Mouse (Mus musculus) MEL (cell line): ENCODE results near the gene Eif2b1. TPM values are rescaled to one million over a fixed set of nuclear protein-coding genes. Genes with fewer than 3 reads are reported as not detected.

Source experiments
- DNase-seq: peaks from one replicate; pipeline ENCODE4 v3.0.0; 2011; ENCODE audit warnings: low read depth, low spot score
- H3K27ac ChIP-seq: 2 replicates; pipeline ENCODE4 v1.5.1; 2012; ENCODE audit warnings: low read depth, mild to moderate bottlenecking, control low read depth, low read length, moderate library complexity; ENCODE audit not compliant: control insufficient read depth
- H3K27me3 ChIP-seq, 2 experiments: fragments of 150-350 bp in 1 of 2; sonication (generic) in 1 of 2; 2 replicates each; pipeline ENCODE4 v1.6.1; 2012; ENCODE audit warnings: low read length in 2 of 2, mild to moderate bottlenecking in 2 of 2, improper control_type of control experiment in 1 of 2, moderate library complexity in 1 of 2; ENCODE audit not compliant: insufficient read depth in 2 of 2, control insufficient read depth in 1 of 2
- H3K36me3 ChIP-seq, 2 experiments: 2 replicates each; pipeline ENCODE4 v1.6.1; 2012 to 2014; ENCODE audit warnings: low read length in 2 of 2, improper control_type of control experiment in 1 of 2, inconsistent platforms in 1 of 2, mild to moderate bottlenecking in 1 of 2; ENCODE audit not compliant: insufficient read depth in 2 of 2, control insufficient read depth in 1 of 2
- H3K4me1 ChIP-seq, 2 experiments: fragments of 150-350 bp in 1 of 2; sonication (generic) in 1 of 2; 2 replicates each; pipeline ENCODE4 v1.6.1; 2012; ENCODE audit warnings: low read length in 2 of 2, improper control_type of control experiment in 1 of 2, mild to moderate bottlenecking in 1 of 2; ENCODE audit not compliant: insufficient read depth in 2 of 2, control insufficient read depth in 1 of 2
- H3K4me3 ChIP-seq, 2 experiments: fragments of 150-350 bp in 1 of 2; sonication (generic) in 1 of 2; 2 replicates each; pipeline ENCODE4 v1.5.1; 2012; ENCODE audit warnings: low read depth in 2 of 2, low read length in 2 of 2, mild to moderate bottlenecking in 2 of 2, moderate library complexity in 2 of 2, control low read depth in 1 of 2, improper control_type of control experiment in 1 of 2; ENCODE audit not compliant: control insufficient read depth in 1 of 2, insufficient read depth in 1 of 2
- H3K79me2 ChIP-seq: 2 replicates; pipeline ENCODE4 v1.6.1; 2012; ENCODE audit warnings: mild to moderate bottlenecking, low read length, moderate library complexity; ENCODE audit not compliant: control insufficient read depth, poor library complexity, insufficient read depth
- H3K9ac ChIP-seq: 2 replicates; pipeline ENCODE4 v1.6.1; 2012; ENCODE audit warnings: low read depth, mild to moderate bottlenecking, control low read depth, low read length, moderate library complexity; ENCODE audit not compliant: control insufficient read depth, poor library complexity, severe bottlenecking
- H3K9me3 ChIP-seq: fragments of 150-350 bp; sonication (generic); replicated peaks from 2 replicates; pipeline ENCODE4 v1.6.1; 2012; ENCODE audit warnings: mild to moderate bottlenecking, low read length, improper control_type of control experiment, moderate library complexity; ENCODE audit not compliant: insufficient read depth
- GATA1 ChIP-seq: IDR thresholded peaks from 2 replicates; pipeline ENCODE4 v1.6.1; 2011; ENCODE audit warnings: low read depth, low read length, improper control_type of control experiment
- USF2 ChIP-seq, 2 experiments: IDR thresholded peaks; 2 replicates each; pipeline ENCODE4 v1.6.1; 2011 to 2012; ENCODE audit warnings: improper control_type of control experiment in 2 of 2, low read length in 2 of 2, borderline replicate concordance in 1 of 2, inconsistent platforms in 1 of 2, low read depth in 1 of 2, mild to moderate bottlenecking in 1 of 2; ENCODE audit not compliant: insufficient read depth in 1 of 2
- polyA plus RNA-seq, 2 experiments: library from polyadenylated mRNA; stranded (reverse) in 1 of 2; unstranded in 1 of 2; fragments of >175 nt in 1 of 2; fragments of >200 nt in 1 of 2; gene quantifications; 2 replicates each; pipeline versions ENCODE4 v1.2.1 to v1.2.4; 2012; ENCODE audit warnings: low replicate concordance in 2 of 2, low read depth in 1 of 2; ENCODE audit not compliant: insufficient read length in 2 of 2, insufficient read depth in 1 of 2, missing spikeins in 1 of 2
- total RNA-seq: library from RNA; depleted of rRNA; stranded (reverse); fragments of 300-350 nt; gene quantifications from 2 replicates; pipeline ENCODE4 v1.2.3, GENCODE M21; 2012; rRNA removed

The Eif2b1 gene
- total and polyA plus RNA-seq, 3 experiments: 119 to 599 (median 126) TPM

DNA sequence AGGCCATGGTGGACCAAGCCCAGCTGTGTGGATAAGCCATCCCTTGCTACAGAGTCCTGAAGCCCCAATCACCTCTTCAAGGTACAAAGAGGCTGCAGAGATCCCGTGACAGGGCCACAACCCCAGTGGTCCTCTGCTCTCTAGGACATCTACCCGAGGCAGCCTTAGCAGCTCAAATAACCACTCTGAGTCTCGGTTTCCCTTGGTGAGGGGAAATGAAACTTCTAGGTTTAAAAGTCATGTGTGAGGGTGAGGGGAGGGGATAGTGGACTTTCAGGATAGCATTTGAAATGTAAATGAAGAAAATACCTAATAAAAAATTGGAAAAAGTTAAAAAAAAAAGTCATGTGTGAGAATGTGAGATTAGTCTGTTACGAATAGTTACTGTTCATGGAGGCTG is 57.3 kb downstream of the Eif2b1 start:
- Histone ChIP-seq H3K27me3 (no peaks in the 10 kb centered on the region), H3K9ac (no peak overlapping the region), H3K9me3 (no peaks in the 10 kb centered on the region), H3K4me3 (no peak overlapping the region), H3K27ac (no peak overlapping the region), H3K4me1 (no peaks in the 10 kb centered on the region), H3K36me3 (no peaks in the 10 kb centered on the region), H3K79me2 (no peaks in the 10 kb centered on the region)
- no peak for DNase-seq
- TF ChIP-seq USF2 (IDR thresholded peaks at IDR 0.05; ENCODE audit: borderline replicate concordance in 1 of 2, insufficient read depth in 1 of 2, low read depth in 1 of 2, low read length in 2 of 2) (no peak), GATA1 (no peak)

Other genes with a start within 250 kb of the Eif2b1 start
- gene Cdk2ap1, start 216.0 kb downstream of the Eif2b1 start, total RNA-seq: 110 and 118 TPM in 2 replicates
- 100 to 1,000 TPM in 1 of 2 experiments, not detected in 1; 430 TPM for gene Cdk2ap1, start 216.0 kb downstream of the Eif2b1 start, polyA plus RNA-seq
- gene Sbno1, start 153.1 kb downstream of the Eif2b1 start, total RNA-seq: 38.8 and 39.3 TPM in 2 replicates
- 100 to 1,000 TPM in 1 of 2 experiments, 10 to 100 TPM in 1; 32.4 to 500 TPM for gene Sbno1, start 153.1 kb downstream of the Eif2b1 start, polyA plus RNA-seq
- 104 and 110 TPM in 2 replicates for gene Kmt5a, start 139.2 kb downstream of the Eif2b1 start, total RNA-seq
- 100 to 1,000 TPM in 1 of 2 experiments, 10 to 100 TPM in 1; 88.6 to 243 TPM for gene Kmt5a, start 139.2 kb downstream of the Eif2b1 start, polyA plus RNA-seq
- 12.1 and 13.4 TPM in 2 replicates for gene Rilpl2, start 100.8 kb downstream of the Eif2b1 start, total RNA-seq
- gene Rilpl2, start 100.8 kb downstream of the Eif2b1 start, polyA plus RNA-seq: 10 to 100 TPM in 1 of 2 experiments, not detected in 1; 14.3 TPM
- gene Snrnp35, start 96.0 kb downstream of the Eif2b1 start, total RNA-seq: 11.7 and 12.2 TPM in 2 replicates
- gene Snrnp35, start 96.0 kb downstream of the Eif2b1 start, polyA plus RNA-seq: 10 to 100 TPM in 1 of 2 experiments, not detected in 1; 18.3 TPM
- gene Rilpl1, start 47.7 kb downstream of the Eif2b1 start, total RNA-seq: 5.0 and 5.7 TPM in 2 replicates
- gene Rilpl1, start 47.7 kb downstream of the Eif2b1 start, polyA plus RNA-seq: 1 to 10 TPM in 1 of 2 experiments, not detected in 1; 8.6 TPM
- 245 and 255 TPM in 2 replicates for gene Tmed2, start 38.4 kb downstream of the Eif2b1 start, total RNA-seq
- gene Tmed2, start 38.4 kb downstream of the Eif2b1 start, polyA plus RNA-seq: 100 to 1,000 TPM in 1 of 2 experiments, not detected in 1; 252 TPM
- gene Ddx55, start 26.3 kb downstream of the Eif2b1 start, total RNA-seq: 29.1 and 33.8 TPM in 2 replicates
- 10 to 100 TPM in 1 of 2 experiments, not detected in 1; 43.2 TPM for gene Ddx55, start 26.3 kb downstream of the Eif2b1 start, polyA plus RNA-seq
- 88.2 and 116 TPM in 2 replicates for gene Gtf2h3, start within 50 bp of the Eif2b1 start, total RNA-seq
- gene Gtf2h3, start within 50 bp of the Eif2b1 start, polyA plus RNA-seq: 10 to 100 TPM in 1 of 2 experiments, not detected in 1; 86.1 TPM
- 22.3 and 31.0 TPM in 2 replicates for gene Atp6v0a2, start 49.4 kb upstream of the Eif2b1 start, total RNA-seq
- gene Atp6v0a2, start 49.4 kb upstream of the Eif2b1 start, polyA plus RNA-seq: 10 to 100 TPM in 1 of 2 experiments, not detected in 1; 30.0 TPM
- gene Dnah10, start 146.0 kb upstream of the Eif2b1 start, total RNA-seq: 0.03 and 0.04 TPM in 2 replicates
- gene Dnah10, start 146.0 kb upstream of the Eif2b1 start, polyA plus RNA-seq: under 1 TPM in 1 of 2 experiments, not detected in 1; 0.11 TPM